Mouse (Mus musculus) gastrocnemius, postnatal 36 days (tissue): ENCODE measurements around the gene Sec16a. TPM values are rescaled to one million over a fixed set of nuclear protein-coding genes. Genes with fewer than 3 reads are reported as not detected.

ENCODE experiments used
- microRNA-seq, 2 experiments: library from miRNA; unstranded; fragments of <30 nt; microRNA quantifications; one replicate each; pipeline ENCODE4 v1.2.0; 2021
- total RNA-seq, 2 experiments: library from RNA; stranded (reverse); gene quantifications; 2 replicates each; pipeline ENCODE4 v1.2.3; 2021

The Sec16a gene
- total RNA-seq, 2 experiments from 2014 or later, result 21.0 to 23.9 TPM

Small RNA genes within 50 kb of the gene (microRNA-seq; reads per million reads assigned to microRNA genes)
- gene Mir6996, result 0.36 to 0.74 reads per million in 2 experiments

Other genes with a start within 250 kb of the Sec16a start
- not detected for gene Lhx3, start 236.9 kb downstream of the Sec16a start, total RNA-seq
- gene Qsox2, start 207.7 kb downstream of the Sec16a start, total RNA-seq, result 1 to 10 TPM; 3.0 to 3.9 TPM
- under 1 TPM in 1 of 2 experiments, not detected in 1; 0.03 TPM for gene Ccdc187, start 150.7 kb downstream of the Sec16a start, total RNA-seq
- gene Gpsm1, start 129.7 kb downstream of the Sec16a start, total RNA-seq, result 1 to 10 TPM; 2.1 to 2.9 TPM
- 10 to 100 TPM; 18.2 to 19.5 TPM for gene Dnlz, start 93.1 kb downstream of the Sec16a start, total RNA-seq
- under 1 TPM; 0.44 to 0.82 TPM for gene Card9, start 84.3 kb downstream of the Sec16a start, total RNA-seq
- gene Snapc4, start 64.6 kb downstream of the Sec16a start, total RNA-seq, result 1 to 10 TPM; 3.7 to 9.0 TPM
- gene Entr1, start 55.9 kb downstream of the Sec16a start, total RNA-seq, result 10 to 100 TPM; 22.5 to 24.0 TPM
- gene Pmpca, start 55.9 kb downstream of the Sec16a start, total RNA-seq, result 100 to 1,000 TPM; 137 TPM
- gene Inpp5e, start 36.0 kb downstream of the Sec16a start, total RNA-seq, result 1 to 10 TPM; 7.4 TPM
- 1 to 10 TPM; 7.7 to 8.0 TPM for gene Notch1, start 71.4 kb upstream of the Sec16a start, total RNA-seq
- 10 to 100 TPM; 50.0 to 62.2 TPM for gene Egfl7, start 134.8 kb upstream of the Sec16a start, total RNA-seq
- not detected for gene Gm20532, start 141.4 kb upstream of the Sec16a start, total RNA-seq
- gene Agpat2, start 159.2 kb upstream of the Sec16a start, total RNA-seq, result 1 to 10 TPM; 5.6 to 5.9 TPM
- gene Fam69b, start 183.2 kb upstream of the Sec16a start, total RNA-seq, result 1 to 10 TPM; 1.6 to 2.3 TPM
- gene Lcn4, start 226.1 kb upstream of the Sec16a start, total RNA-seq, result not detected